Mouse (Mus musculus) limb, embryonic 12.5 days (tissue): ENCODE data around the gene Sh3bgr. TPM values are rescaled to one million over a fixed set of nuclear protein-coding genes. Genes with fewer than 3 reads are reported as not detected.

Source experiments
- ATAC-seq: fragments of 200-750 bp; cut with Nextera tagmentation; 2 replicates; pipeline ENCODE4 v1.8.0; 2017; ENCODE audit warnings: low read depth, moderate TSS enrichment; ENCODE audit not compliant: insufficient number of reproducible peaks, insufficient read depth, low FRiP score, low TSS enrichment
- H3K27ac ChIP-seq: fragments of 300-500 bp; sonication (generic); 2 replicates; pipeline ENCODE4 v1.5.1; 2016; ENCODE audit warnings: mild to moderate bottlenecking, moderate library complexity
- H3K27me3 ChIP-seq: fragments of 300-500 bp; sonication (generic); 2 replicates; pipeline ENCODE4 v1.6.1; 2016; ENCODE audit warnings: mild to moderate bottlenecking, moderate library complexity
- H3K36me3 ChIP-seq: fragments of 300-500 bp; sonication (generic); 2 replicates; pipeline ENCODE4 v1.6.1; 2016; ENCODE audit warnings: mild to moderate bottlenecking, moderate library complexity
- H3K4me1 ChIP-seq: fragments of 300-500 bp; sonication (generic); replicated peaks from 2 replicates; pipeline ENCODE4 v1.6.1; 2016
- H3K4me2 ChIP-seq: fragments of 300-500 bp; sonication (generic); 2 replicates; pipeline ENCODE4 v1.6.1; 2016; ENCODE audit warnings: mild to moderate bottlenecking, moderate library complexity
- H3K4me3 ChIP-seq: fragments of 300-500 bp; sonication (generic); replicated peaks from 2 replicates; pipeline ENCODE4 v1.5.1; 2016; ENCODE audit warnings: mild to moderate bottlenecking
- H3K9ac ChIP-seq: fragments of 300-500 bp; sonication (generic); replicated peaks from 2 replicates; pipeline ENCODE4 v1.6.1; 2016; ENCODE audit warnings: mild to moderate bottlenecking, moderate library complexity
- H3K9me3 ChIP-seq: fragments of 300-500 bp; sonication (generic); 2 replicates; pipeline ENCODE4 v1.6.1; 2016; ENCODE audit warnings: mild to moderate bottlenecking, moderate library complexity
- WGBS: fragments of 180-500 bp; shearing (Covaris S2); methylation state at CpG from one replicate; pipeline ENCODE4 v1.1.7; 2016; 5-methylcytosine and 5-hydroxymethylcytosine counted together
- polyA plus RNA-seq: library from polyadenylated mRNA; unstranded; fragments of >200 nt; fragmentation: Nextera tagmentation; extraction: Ambion mirVana; gene quantifications from 2 replicates; pipeline ENCODE4 v1.2.1, GENCODE M21; 2016

Gene Sh3bgr
- polyA plus RNA-seq, 1 experiment from 2014 or later = 1.7 TPM

- no peak for ATAC-seq
These were observed 38.9 kb upstream of the Sh3bgr start for GRCm38 (mm10) chr16:96161336-96161735.

DNA sequence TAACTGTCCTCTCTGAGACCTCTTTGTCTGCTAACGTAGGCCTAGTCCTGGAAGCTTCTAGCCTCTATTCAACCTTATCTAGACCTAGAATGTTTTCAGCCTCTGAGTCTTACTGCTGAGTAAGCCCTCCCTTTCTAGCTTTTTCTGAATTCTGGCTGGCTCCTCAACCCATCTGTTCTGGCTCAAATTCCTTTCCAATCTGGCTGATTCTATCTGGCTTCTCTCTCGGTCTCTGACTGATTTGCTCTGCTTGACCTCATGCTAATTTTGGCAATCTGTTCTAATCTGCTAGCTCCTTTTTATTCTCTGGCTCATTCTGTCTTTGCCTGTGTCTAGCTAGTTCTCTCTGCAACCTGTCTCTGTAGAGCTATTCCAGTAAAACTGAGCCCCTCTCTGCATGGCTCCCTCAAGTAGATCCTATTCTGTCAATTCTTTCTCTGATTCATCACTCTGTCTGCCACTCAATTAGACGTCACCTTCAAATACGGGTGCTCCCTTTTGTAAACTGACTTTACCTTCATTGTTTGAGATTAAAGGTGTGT, 34.5 kb upstream of the Sh3bgr start:
- Histone ChIP-seq H3K27ac (no peak overlapping the region), H3K36me3 (no peaks in the 10 kb centered on the region), H3K9me3 (no peaks in the 10 kb centered on the region), H3K4me3 (no peak overlapping the region), H3K9ac (no peak overlapping the region), H3K27me3 (no peaks in the 10 kb centered on the region), H3K4me1 (no peaks in the 10 kb centered on the region), H3K4me2 (no peak overlapping the region)
- ATAC-seq = no peak
- WGBS = 86% methylated on average over 4 of the region's 4 CpGs

More at GRCm38 (mm10) chr16:96161336-96161735, 38.9 kb upstream of the Sh3bgr start:
- peaks cover 10% of the 10 kb centered on the region for H3K4me1 ChIP-seq
- 90% methylated on average over 4 of the region's 4 CpGs for WGBS
- H3K9me3 ChIP-seq = no peaks in the 10 kb centered on the region
- no peak overlapping the region for H3K4me3 ChIP-seq
- no peak overlapping the region for H3K27ac ChIP-seq
- no peak overlapping the region for H3K4me2 ChIP-seq
- peaks cover 8% of the 10 kb centered on the region; the same call in 1 of the 2 replicates for H3K36me3 ChIP-seq
- no peaks in the 10 kb centered on the region for H3K27me3 ChIP-seq
- no peak overlapping the region for H3K9ac ChIP-seq

GRCm38 (mm10) chr16:96168837-96169236, 31.4 kb upstream of the Sh3bgr start:
- ATAC-seq = no peak
- no peak overlapping the region for H3K9ac ChIP-seq
- no peaks in the 10 kb centered on the region for H3K27me3 ChIP-seq
- 84% methylated on average over 4 of the region's 4 CpGs for WGBS
- H3K4me2 ChIP-seq = no peak overlapping the region
- H3K9me3 ChIP-seq = no peaks in the 10 kb centered on the region
- no peak overlapping the region for H3K4me3 ChIP-seq
- H3K27ac ChIP-seq = no peak overlapping the region
- no peaks in the 10 kb centered on the region for H3K36me3 ChIP-seq
- H3K4me1 ChIP-seq = no peaks in the 10 kb centered on the region

GRCm38 (mm10) chr16:96173648-96174047, 26.6 kb upstream of the Sh3bgr start:
- H3K4me1 ChIP-seq = peaks cover 4% of the 10 kb centered on the region; the same call in 1 of the 2 replicates
- no peak for ATAC-seq
- no peak overlapping the region for H3K9ac ChIP-seq
- H3K4me3 ChIP-seq = no peak overlapping the region
- H3K36me3 ChIP-seq = no peaks in the 10 kb centered on the region
- H3K4me2 ChIP-seq = no peak overlapping the region
- no peaks in the 10 kb centered on the region for H3K27me3 ChIP-seq
- no peaks in the 10 kb centered on the region for H3K9me3 ChIP-seq
- H3K27ac ChIP-seq = no peak overlapping the region
- WGBS = 77% methylated on average over 8 of the region's 8 CpGs

DNA sequence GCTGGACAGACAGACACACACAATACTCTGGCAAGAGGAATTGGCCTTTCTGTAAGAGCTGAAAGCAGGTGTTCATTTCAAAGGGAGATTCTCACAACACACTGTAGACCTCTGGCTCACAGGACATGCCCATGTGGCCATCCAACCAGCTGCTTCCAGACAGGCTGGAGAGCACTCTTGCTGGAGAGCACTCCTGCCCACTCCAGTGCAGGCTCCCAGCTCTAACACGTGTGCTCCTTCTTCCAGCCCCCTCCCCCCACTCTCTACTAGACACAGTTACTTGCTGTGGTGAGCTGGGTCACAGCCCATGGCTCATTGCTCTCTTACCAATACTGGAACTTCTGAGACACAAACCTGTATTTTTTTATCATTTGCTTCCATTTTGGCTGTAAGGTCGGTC, 24.9 kb upstream of the Sh3bgr start:
- ATAC-seq = 0 out of 2 replicates have a peak, but pooled peaks have one; percentile 47
- Histone ChIP-seq H3K9ac (no peak overlapping the region), H3K27me3 (no peaks in the 10 kb centered on the region), H3K9me3 (no peaks in the 10 kb centered on the region), H3K4me3 (no peak overlapping the region), H3K36me3 (no peaks in the 10 kb centered on the region), H3K27ac (no peak overlapping the region), H3K4me1 (peaks cover 4% of the 10 kb centered on the region; the same call in 1 of the 2 replicates), H3K4me2 (no peak overlapping the region)
- 47% methylated on average over 2 of the region's 2 CpGs for WGBS

DNA sequence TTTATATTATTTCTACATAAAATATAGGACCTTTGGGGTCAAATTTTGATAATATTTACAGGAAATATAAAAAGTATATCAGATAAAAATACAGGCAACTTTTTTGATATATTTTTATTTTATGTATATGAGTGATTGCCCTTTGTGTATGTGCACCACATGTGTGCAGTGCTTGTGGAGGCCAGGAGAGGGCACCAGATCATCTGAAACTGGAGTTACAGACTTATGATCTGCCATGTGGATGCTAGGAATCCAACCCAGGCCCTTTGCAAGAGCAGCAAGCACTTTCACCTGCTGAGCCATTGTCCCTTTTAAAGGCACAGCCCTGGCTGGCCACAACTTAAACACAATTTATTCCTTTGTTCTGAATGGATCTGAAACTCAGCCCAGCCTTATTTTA, 21.1 kb upstream of the Sh3bgr start:
- no peaks in the 10 kb centered on the region for H3K9me3 ChIP-seq

GRCm38 (mm10) chr16:96187619-96188018, 12.6 kb upstream of the Sh3bgr start:
- Histone ChIP-seq H3K9ac (no peak overlapping the region), H3K27me3 (peaks cover 18% of the 10 kb centered on the region; the same call in 1 of the 2 replicates), H3K9me3 (peaks cover 4% of the 10 kb centered on the region), H3K27ac (no peak overlapping the region), H3K4me3 (no peak overlapping the region), H3K36me3 (no peaks in the 10 kb centered on the region), H3K4me2 (no peak overlapping the region), H3K4me1 (peaks cover 5% of the 10 kb centered on the region)
- no peak for ATAC-seq
- 75% methylated on average over 5 of the region's 5 CpGs for WGBS

More for the DNA sequence above, 21.1 kb upstream of the Sh3bgr start:
- no peaks in the 10 kb centered on the region for H3K27me3 ChIP-seq
- no peak overlapping the region for H3K4me2 ChIP-seq
- H3K9ac ChIP-seq = no peak overlapping the region
- H3K4me3 ChIP-seq = no peak overlapping the region
- ATAC-seq = no peak
- H3K27ac ChIP-seq = no peak overlapping the region
- no peaks in the 10 kb centered on the region for H3K36me3 ChIP-seq
- peaks cover 4% of the 10 kb centered on the region; the same call in 1 of the 2 replicates for H3K4me1 ChIP-seq

- H3K27me3 ChIP-seq = peaks cover 18% of the 10 kb centered on the region; the same call in 1 of the 2 replicates
- H3K9me3 ChIP-seq = 0 out of 2 replicates have a peak, but pooled peaks cover 6% of the 10 kb centered on the region
- no peaks in the 10 kb centered on the region for H3K36me3 ChIP-seq
- peak within 1 kb of the TSS; percentile 79 for H3K27ac ChIP-seq
- peak within 1 kb of the TSS; percentile 91 for H3K4me3 ChIP-seq
- ATAC-seq = peak; percentile 97
- peak within 1 kb of the TSS; percentile 74 for H3K9ac ChIP-seq
- H3K4me1 ChIP-seq = peaks cover 5% of the 10 kb centered on the region
- peak within 1 kb of the TSS; percentile 84 for H3K4me2 ChIP-seq
- 1% methylated on average over 76 of the region's 77 CpGs for WGBS
These were observed 8.4 kb upstream of the Sh3bgr start, which contains the start of gene Lca5l for GRCm38 (mm10) chr16:96191531-96192506. Lca5l (minus strand) TSS chr16:96192271.

- Histone ChIP-seq H3K4me3 (peak overlapping the region; percentile 30), H3K4me1 (peaks cover 21% of the 10 kb centered on the region), H3K9ac (no peak overlapping the region), H3K27me3 (no peaks in the 10 kb centered on the region; the same call in 1 of the 2 replicates), H3K9me3 (no peaks in the 10 kb centered on the region), H3K36me3 (no peaks in the 10 kb centered on the region), H3K4me2 (peak overlapping the region; percentile 65), H3K27ac (no peak overlapping the region)
- no peak for ATAC-seq
- WGBS = 38% methylated on average over 9 of the region's 9 CpGs
These were observed 415 bp downstream of the Sh3bgr start for GRCm38 (mm10) chr16:96200702-96201028.

GRCm38 (mm10) chr16:96201485-96202232, 1.4 kb downstream of the Sh3bgr start:
- Histone ChIP-seq H3K4me3 (no peak overlapping the region), H3K27ac (no peak overlapping the region), H3K27me3 (no peaks in the 10 kb centered on the region; the same call in 1 of the 2 replicates), H3K4me1 (peaks cover 21% of the 10 kb centered on the region), H3K36me3 (no peaks in the 10 kb centered on the region), H3K9ac (no peak overlapping the region), H3K9me3 (no peaks in the 10 kb centered on the region), H3K4me2 (0 out of 2 replicates have a peak overlapping the region, but pooled peaks have one; percentile 65)
- 58% methylated on average over 11 of the region's 11 CpGs for WGBS
- ATAC-seq = no peak

DNA sequence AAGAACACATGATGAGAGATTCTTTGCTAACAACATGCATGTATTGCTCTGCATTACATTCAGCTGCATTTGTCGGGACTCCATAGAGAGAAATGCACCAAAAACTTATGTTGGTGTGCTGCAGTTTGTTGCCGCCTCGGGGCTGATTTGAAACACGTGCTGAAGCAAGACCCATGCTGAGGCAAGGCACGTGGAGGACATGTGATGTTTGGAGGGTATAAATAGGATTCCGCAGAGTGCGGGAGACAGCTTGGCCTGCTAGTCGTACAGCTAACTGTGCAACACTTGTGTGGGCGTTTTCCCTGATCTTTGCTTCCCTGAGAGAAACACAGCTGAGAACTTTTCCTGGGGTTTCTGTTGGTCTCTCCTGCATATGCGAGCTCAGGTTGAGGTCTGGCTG, 9.5 kb downstream of the Sh3bgr start:
- H3K4me3 ChIP-seq = no peak overlapping the region
- no peak overlapping the region for H3K4me2 ChIP-seq
- no peak for ATAC-seq
- 72% methylated on average over 10 of the region's 10 CpGs for WGBS
- no peak overlapping the region for H3K9ac ChIP-seq
- H3K27ac ChIP-seq = no peak overlapping the region
- H3K9me3 ChIP-seq = 0 out of 2 replicates have a peak, but pooled peaks cover 12% of the 10 kb centered on the region
- no peaks in the 10 kb centered on the region for H3K36me3 ChIP-seq
- H3K27me3 ChIP-seq = no peaks in the 10 kb centered on the region; the same call in 1 of the 2 replicates
- no peaks in the 10 kb centered on the region for H3K4me1 ChIP-seq
